In the genomic region with DNA sequence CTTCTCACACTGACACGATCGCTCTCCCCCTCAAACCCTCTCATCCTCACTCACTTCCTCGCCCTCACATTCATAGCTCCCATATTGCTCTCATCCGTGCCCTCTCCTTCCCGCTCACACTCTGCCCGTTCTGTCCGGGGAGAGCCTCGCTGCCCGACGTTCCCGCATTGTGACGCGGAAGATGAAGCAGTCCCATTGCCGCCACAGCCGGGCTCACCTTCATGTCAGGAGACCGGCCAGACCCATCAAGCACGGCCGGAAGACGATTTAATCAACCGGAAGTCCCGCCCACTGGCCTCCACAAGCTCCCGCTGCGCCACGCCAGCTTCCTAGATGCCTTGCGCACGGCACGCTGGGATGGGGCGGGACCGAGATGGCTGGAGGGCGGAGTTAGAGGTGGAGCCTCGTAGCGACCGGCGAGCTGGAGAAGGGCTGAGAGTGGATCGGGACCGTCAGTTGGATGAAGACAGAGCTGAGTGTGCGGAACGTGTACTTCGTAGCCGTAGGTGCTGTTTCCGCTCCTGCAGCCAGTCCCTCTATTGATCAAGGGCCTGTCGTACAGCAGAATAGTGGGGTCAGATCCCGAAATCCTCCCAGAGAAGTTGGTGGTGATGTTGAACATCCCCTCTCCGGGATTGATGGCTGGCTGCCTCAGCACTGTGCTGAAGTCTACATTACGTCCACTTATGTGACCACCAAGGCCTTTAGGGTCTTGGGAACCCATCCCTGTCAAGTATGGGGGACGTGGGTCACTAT, we compare ENCODE assay signal across 7 mouse cellular contexts. TPM values are rescaled to one million over a fixed set of nuclear protein-coding genes. Genes with fewer than 3 reads are reported as not detected.
A peak's percentile ranks its signal among the peaks of the same experiment; 100 is the strongest.
DNase-seq lines count a peak whose midpoint lies in the region; ATAC-seq lines count a peak whose summit lies in the region.

TSS of gene Chid1 (minus strand) at position 302 of the 756 bp plus-strand sequence.

- H3K36me3 ChIP-seq in intestine, embryonic 15.5 days = no peaks in the 10 kb centered on the region
- no peaks in the 10 kb centered on the region for H3K36me3 ChIP-seq in midbrain, embryonic 10.5 days

- no peaks in the 10 kb centered on the region for H3K27me3 ChIP-seq in intestine, embryonic 15.5 days (replicated peaks)
- peaks cover 9% of the 10 kb centered on the region; the same call in 1 of the 2 replicates for H3K27me3 ChIP-seq in midbrain, embryonic 10.5 days (ENCODE audit: low read depth, poor library complexity, severe bottlenecking)

- peak within 1 kb of the TSS; percentile 71 for H3K9ac ChIP-seq in intestine, embryonic 15.5 days

- H3K9me3 ChIP-seq in intestine, embryonic 15.5 days = no peaks in the 10 kb centered on the region
- H3K9me3 ChIP-seq in midbrain, embryonic 10.5 days (replicated peaks) = no peaks in the 10 kb centered on the region

- peak; percentile 96 to 98 for DNase-seq in adrenal gland, adult 18-20 months (ENCODE audit: low spot score in 2 of 2)
- DNase-seq in embryo, embryonic 11 days = peak; percentile 100
- DNase-seq in gastrocnemius, postnatal 36 days = peak; percentile 98 to 99
- peak; percentile 97 to 98 for DNase-seq in left cerebral cortex, postnatal 25 days (ENCODE audit: low spot score in 2 of 2)
- DNase-seq in midbrain, embryonic 10.5 days (ENCODE audit: low spot score) = peak; percentile 99
- peak; percentile 97 for DNase-seq in right cerebral cortex, postnatal 4 days

- H3K4me3 ChIP-seq in intestine, embryonic 15.5 days (replicated peaks) = peak within 1 kb of the TSS; percentile 75
- peak within 1 kb of the TSS; percentile 72 for H3K4me3 ChIP-seq in midbrain, embryonic 10.5 days

- peak; percentile 97 for ATAC-seq in intestine, embryonic 15.5 days

- H3K4me2 ChIP-seq in intestine, embryonic 15.5 days (replicated peaks) = peak within 1 kb of the TSS; percentile 83

- peak within 1 kb of the TSS; percentile 72 for H3K27ac ChIP-seq in intestine, embryonic 15.5 days
- peak within 1 kb of the TSS; percentile 87 for H3K27ac ChIP-seq in midbrain, embryonic 10.5 days (replicated peaks)

- intact Hi-C loops in gastrocnemius, postnatal 36 days (cut with DNase I) = loop anchor here (5.0 kb wide), 1 partner anchor 123 kb away; no protein-coding TSS in a partner anchor
- intact Hi-C loops in left cerebral cortex, postnatal 25 days (cut with DNase I) = loop anchor here (1.0 to 5.0 kb wide), 3 partner anchors 23 to 423 kb away; partner anchors contain the start of gene Ap2a2

- WGBS in intestine, embryonic 15.5 days = 1% methylated on average over 46 of the region's 46 CpGs
- 2% methylated on average over 46 of the region's 46 CpGs for WGBS in midbrain, embryonic 10.5 days

- H3K4me1 ChIP-seq in intestine, embryonic 15.5 days (replicated peaks) = peaks cover 20% of the 10 kb centered on the region
- H3K4me1 ChIP-seq in midbrain, embryonic 10.5 days = peaks cover 23% of the 10 kb centered on the region

RNA-seq across cellular contexts. Expression of gene Chid1, which starts in this region (rescaled TPM):
- total RNA-seq in adrenal gland, adult 18-20 months (2021) = 10 to 100 TPM; 54.5 to 59.0 TPM
- 10 to 100 TPM; 13.9 to 14.5 TPM for total RNA-seq in gastrocnemius, postnatal 36 days (2021)
- polyA plus RNA-seq in intestine, embryonic 15.5 days (2015; fragmentation: Nextera tagmentation; extraction: Ambion mirVana) = 52.6 and 62.3 TPM in 2 replicates
- total RNA-seq in left cerebral cortex, postnatal 25 days (2021) = 10 to 100 TPM; 66.7 to 68.0 TPM
- 25.0 and 29.4 TPM in 2 replicates for polyA plus RNA-seq in midbrain, embryonic 10.5 days (2016; fragmentation: Nextera tagmentation; extraction: Ambion mirVana)

Comparison
In these comparisons a context has a peak if more than half of its experiments do, and no peak if none do; other contexts are left out.
1. Peak in every context shown above with its lines: DNase-seq, ATAC-seq, H3K4me3 ChIP-seq and H3K27ac ChIP-seq.